Mouse (Mus musculus) c-Kit-positive CD71-positive TER-119-negative erythroid progenitor cells, embryonic 14.5 days (primary cell): ENCODE measurements around the gene 4933417A18Rik.
A peak's percentile ranks its signal among the peaks of the same experiment; 100 is the strongest.
"Not testable (repeated sequence)": the region's sequence is repeated elsewhere in the genome, so short reads cannot be mapped to it uniquely, and the experiment has no call there.

Experiments
- DNase-seq: peaks from one replicate; pipeline ENCODE4 v3.0.0-alpha.2; 2013; ENCODE audit warnings: low read depth

4933417A18Rik gene

DNA sequence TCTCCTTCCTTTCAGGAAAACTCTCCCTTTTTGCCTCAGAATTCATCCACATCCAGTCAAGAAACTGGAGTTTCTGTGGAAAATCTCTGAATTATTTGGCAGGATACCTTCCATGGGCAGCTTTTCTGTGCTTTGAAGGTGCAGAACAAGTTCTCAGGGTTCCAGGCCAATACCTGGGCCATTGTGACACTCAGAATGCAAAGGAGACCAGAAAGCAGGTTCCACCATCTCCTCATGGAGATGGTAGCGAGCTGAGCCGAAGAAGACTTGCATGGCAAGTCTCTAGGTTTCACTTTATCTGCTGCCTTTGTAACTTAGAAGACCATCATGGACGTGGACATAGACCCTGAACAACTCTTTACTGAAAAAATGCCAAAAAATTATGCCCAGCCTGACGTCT lies at the start of gene 4933417A18Rik, which contains the start of gene Fam217a:
Gene 4933417A18Rik (plus strand): TSS at position 200 of the 400 bp plus-strand sequence.
Gene Fam217a (minus strand): TSS at position 101 of the 400 bp plus-strand sequence.
- no peak for DNase-seq

DNA sequence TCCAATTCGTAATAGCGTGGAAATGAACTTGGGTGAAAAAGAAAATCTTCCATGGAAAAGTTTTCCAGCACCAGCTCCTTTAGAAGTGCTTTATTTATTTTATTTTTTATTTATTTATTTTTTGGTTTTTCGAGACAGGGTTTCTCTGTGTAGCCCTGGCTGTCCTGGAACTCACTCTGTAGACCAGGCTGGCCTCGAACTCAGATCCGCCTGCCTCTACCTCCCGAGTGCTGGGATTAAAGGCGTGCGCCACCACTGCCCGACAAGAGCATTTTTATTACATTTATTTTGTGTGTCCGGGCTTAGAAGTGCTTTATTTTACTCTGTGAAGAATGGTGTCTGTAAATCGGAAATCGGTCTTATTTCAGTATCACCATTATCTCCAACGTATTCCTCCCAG lies 49.5 kb upstream of the 4933417A18Rik start:
- DNase-seq: not testable (repeated sequence)

DNA sequence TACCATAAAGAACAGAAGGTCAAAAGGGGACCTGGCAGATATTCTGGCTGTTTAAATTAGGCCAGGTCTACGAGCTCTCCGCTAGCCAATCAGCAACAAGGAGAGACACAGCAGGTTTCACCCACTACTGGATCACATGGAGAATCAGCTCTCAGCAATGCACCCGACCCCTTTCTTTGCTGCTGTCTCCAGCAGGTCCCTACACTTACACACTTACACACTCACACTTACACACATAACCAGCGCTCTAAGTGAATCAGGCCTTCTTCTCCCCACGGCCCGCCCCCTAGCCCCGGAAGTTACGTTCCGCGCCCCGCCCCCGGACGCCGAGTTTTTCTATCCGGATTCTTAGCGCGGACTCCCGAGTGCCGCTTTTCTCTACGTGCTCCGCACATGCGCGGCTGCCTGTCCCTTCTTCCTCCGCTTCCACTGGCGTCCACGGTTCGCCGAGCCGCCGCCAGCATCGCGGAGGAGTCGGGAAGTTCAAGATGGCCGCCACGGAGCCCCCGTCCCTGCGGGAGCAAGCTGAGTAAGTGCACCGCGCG lies 49.0 kb upstream of the 4933417A18Rik start, which contains the start of gene Prpf4b:
Gene Prpf4b (plus strand): TSS at position 137 of the 545 bp plus-strand sequence.
- DNase-seq: peak; percentile 87

DNA sequence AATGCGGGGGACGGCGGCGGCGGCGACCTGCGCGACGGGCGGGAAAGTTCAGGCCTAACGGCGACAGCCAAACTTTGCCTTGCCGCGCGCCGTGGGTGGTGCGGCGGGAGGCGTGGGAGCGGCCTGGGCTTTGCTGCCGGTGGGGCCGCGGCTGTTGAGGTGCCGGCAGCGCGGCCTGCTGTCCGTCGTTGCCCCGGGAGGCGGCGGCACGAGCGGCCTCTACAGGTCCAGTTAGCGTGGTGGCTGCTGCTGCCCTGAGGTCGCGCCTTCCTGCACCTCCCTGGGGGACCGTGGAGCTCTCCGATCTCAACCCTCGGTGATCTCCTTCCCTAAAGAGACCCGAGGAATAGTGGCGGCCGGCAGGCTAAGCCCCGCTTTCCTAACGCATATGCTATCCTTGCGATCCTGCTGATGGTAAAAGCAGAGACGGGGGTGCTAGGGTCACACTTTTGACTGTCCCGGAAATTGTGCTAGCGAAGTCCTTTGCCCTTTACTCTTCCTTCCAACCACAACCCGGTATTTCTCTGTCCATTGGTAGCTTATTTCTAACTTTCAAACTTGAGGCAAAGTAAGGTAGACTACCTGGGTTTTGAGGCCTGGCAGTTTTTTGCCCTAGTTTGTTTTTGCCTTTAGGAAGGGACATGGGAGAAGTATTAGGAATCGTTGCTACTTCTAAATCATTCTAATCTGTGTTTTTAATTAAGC lies 48.3 kb upstream of the 4933417A18Rik start:
- DNase-seq: peak; percentile 44

GRCm38 (mm10) chr13:34876481-34876880 lies 47.7 kb upstream of the 4933417A18Rik start:
- DNase-seq: no peak

- no peak for DNase-seq
Measured at GRCm38 (mm10) chr13:34892871-34893270, 31.3 kb upstream of the 4933417A18Rik start.

DNA sequence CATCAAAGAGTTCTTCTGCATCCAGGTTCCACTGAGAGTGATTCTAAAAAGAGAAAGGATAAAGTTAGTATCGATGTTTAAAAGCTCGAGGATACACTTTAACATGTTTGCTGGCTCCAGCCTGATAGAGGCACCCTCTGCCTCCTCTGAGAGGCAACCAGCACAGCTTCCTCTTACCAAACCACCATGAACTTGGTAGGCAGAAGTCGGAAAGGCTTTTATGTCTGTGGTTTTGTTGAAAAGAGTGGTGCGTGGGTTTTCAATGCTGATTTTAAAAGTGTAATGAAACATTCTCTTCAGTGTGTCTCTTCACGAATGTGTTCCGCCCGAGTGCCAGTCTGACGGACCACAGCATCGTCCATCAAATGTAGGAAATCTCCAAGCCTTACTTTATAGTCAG lies 9.6 kb upstream of the 4933417A18Rik start:
- DNase-seq: no peak

DNA sequence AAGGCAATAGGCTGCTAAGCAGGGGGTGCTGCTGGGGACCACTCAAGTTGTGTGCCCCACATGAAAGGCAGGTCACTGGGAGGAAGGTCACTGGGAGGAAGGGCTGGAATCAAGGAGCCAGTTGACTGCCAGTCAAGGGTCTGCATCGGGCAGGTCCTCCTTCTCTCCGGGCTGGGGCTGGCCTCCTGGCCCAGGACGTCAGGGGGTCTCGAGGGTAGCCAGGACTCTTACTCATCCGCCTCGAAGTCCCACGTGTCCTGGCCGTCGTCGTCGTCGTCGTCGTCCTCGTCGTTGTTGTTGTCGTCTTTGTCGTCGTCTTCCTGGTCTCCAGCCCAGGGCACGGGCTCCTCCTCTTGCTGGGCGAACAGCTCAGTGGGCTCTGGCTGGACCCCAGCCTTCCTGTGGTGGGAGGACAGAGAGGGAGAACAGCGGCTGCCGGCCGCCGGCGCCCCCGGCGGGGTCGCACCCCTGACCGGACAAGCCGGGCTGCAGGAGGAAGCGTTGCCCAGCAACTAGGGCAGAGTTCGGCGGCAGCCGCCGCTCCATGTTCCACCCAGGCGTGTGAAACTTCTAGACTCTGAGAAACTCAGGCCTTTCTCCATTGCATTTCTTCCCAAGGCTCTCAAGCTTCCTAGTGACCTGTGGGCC lies 7.6 kb upstream of the 4933417A18Rik start:
- DNase-seq: no peak

- no peak for DNase-seq
Measured at GRCm38 (mm10) chr13:34934931-34935644, 10.9 kb downstream of the 4933417A18Rik start.

- DNase-seq: no peak
Measured at GRCm38 (mm10) chr13:34942370-34942769, 18.2 kb downstream of the 4933417A18Rik start.

GRCm38 (mm10) chr13:34951437-34951836 lies 27.2 kb downstream of the 4933417A18Rik start:
- not testable (repeated sequence) for DNase-seq

- no peak for DNase-seq
Measured at GRCm38 (mm10) chr13:34956901-34957300, 32.7 kb downstream of the 4933417A18Rik start.

DNA sequence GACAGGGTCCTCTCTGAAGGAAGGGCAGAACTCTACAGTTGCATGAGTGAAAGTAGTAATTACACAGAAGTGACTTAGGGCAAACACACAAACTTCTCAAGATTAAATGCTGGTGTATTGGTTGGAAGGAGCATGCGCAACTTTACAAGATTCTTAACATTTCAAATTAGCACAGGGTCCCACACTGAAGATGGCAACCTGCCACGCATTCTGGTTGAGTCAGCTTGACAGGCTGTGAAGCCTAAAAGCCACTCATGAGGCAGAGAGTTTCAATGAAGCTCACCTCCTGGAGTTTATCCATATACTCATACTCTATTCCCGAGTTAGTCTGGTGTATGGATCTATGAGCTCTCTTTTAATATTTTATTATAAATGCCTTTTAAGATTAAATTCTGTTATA lies 33.9 kb downstream of the 4933417A18Rik start:
- DNase-seq: not testable (repeated sequence)

- DNase-seq: no peak
Measured at GRCm38 (mm10) chr13:34960996-34961770, 37.0 kb downstream of the 4933417A18Rik start.

GRCm38 (mm10) chr13:34963511-34964397 lies 39.5 kb downstream of the 4933417A18Rik start, which contains the start of gene Eci3:
Gene Eci3, minus strand, starts transcription at chr13:34963810.
- no peak for DNase-seq

GRCm38 (mm10) chr13:34964419-34964818 lies 40.2 kb downstream of the 4933417A18Rik start:
- no peak for DNase-seq

DNA sequence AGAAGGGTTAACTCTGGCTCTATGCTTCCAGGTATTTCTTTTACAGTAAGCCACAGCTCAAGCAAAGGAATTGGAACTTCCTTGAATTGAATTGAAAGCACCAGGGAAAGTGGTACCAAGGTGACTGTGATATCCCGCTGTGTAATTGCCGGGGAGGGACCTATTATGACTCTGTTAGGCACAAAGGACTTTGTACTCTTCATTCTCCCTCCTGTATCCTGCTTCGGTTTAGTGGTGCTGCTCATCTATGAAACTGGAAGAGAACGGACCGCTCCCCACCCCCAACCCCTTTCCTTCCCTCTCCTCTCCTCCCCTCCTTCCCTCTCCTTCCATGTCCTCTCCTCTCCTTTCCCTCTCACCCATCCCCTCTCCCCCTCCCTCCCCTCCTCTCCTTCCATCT lies 40.7 kb downstream of the 4933417A18Rik start:
- DNase-seq: no peak

GRCm38 (mm10) chr13:34965647-34966046 lies 41.4 kb downstream of the 4933417A18Rik start:
- DNase-seq: not testable (repeated sequence)

- DNase-seq: not testable (repeated sequence)
Measured at GRCm38 (mm10) chr13:34972456-34972855, 48.2 kb downstream of the 4933417A18Rik start.

DNA sequence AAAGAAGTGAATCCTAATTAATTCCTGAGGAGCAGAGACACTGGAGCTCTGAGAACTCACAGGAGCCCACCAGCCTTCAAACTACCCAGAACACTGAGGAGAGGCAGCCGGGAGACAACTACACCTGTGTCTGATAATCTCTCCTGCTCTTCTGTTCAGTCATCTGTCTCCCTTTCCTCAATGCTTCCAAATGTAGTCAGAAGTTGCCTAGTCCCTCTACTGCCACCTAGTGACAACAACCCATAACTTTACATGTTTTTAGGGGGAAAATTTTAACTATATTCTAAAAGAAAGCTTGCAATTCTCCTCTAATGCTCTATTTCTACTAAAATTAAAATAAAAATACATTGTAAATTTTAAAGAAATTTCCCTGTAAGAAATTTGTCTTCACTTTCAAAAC lies 48.9 kb downstream of the 4933417A18Rik start:
- DNase-seq: peak; percentile 56
